Comparison of ENCODE assay signal across 8 mouse cellular contexts in genomic region chr5:148885821-148886609, GRCm38 (mm10). TPM values are rescaled to one million over a fixed set of nuclear protein-coding genes. Genes with fewer than 3 reads are reported as not detected.
DNase-seq lines count a peak whose midpoint lies in the region; ATAC-seq lines count a peak whose summit lies in the region.

No protein-coding gene starts in this region.

- peaks cover 10% of the 10 kb centered on the region for H3K4me1 ChIP-seq in hindbrain, embryonic 10.5 days (replicated peaks)
- peaks cover 4% of the 10 kb centered on the region; the same call in 1 of the 2 replicates for H3K4me1 ChIP-seq in liver, embryonic 11.5 days (replicated peaks; ENCODE audit: control insufficient read depth, insufficient read depth, low read length)

- peak overlapping the region; percentile 75 for H3K4me2 ChIP-seq in liver, embryonic 11.5 days

- H3K36me3 ChIP-seq in hindbrain, embryonic 10.5 days = peaks cover 62% of the 10 kb centered on the region
- H3K36me3 ChIP-seq in liver, embryonic 11.5 days (ENCODE audit: control insufficient read depth, insufficient read depth, low read length) = peaks cover 9% of the 10 kb centered on the region; the same call in 1 of the 2 replicates

- H3K27ac ChIP-seq in hindbrain, embryonic 10.5 days = peak overlapping the region; percentile 77
- no peak overlapping the region for H3K27ac ChIP-seq in liver, embryonic 11.5 days (ENCODE audit: low read depth, low read length)

- peak overlapping the region; percentile 68 for H3K9ac ChIP-seq in liver, embryonic 11.5 days (ENCODE audit: low read depth, low read length)

- peak overlapping the region; percentile 39 for H3K4me3 ChIP-seq in hindbrain, embryonic 10.5 days
- peak overlapping the region; percentile 44 for H3K4me3 ChIP-seq in liver, embryonic 11.5 days (ENCODE audit: low read depth, low read length)

- no peaks in the 10 kb centered on the region for H3K27me3 ChIP-seq in hindbrain, embryonic 10.5 days (ENCODE audit: insufficient read depth, poor library complexity, severe bottlenecking)
- no peaks in the 10 kb centered on the region for H3K27me3 ChIP-seq in liver, embryonic 11.5 days (replicated peaks; ENCODE audit: control insufficient read depth, insufficient read depth, low read length)

- DNase-seq in ES-CJ7 (ENCODE audit: low read depth, low spot score) = peak; percentile 97
- DNase-seq in c-Kit-negative CD71-positive TER-119-positive erythroid progenitor cells, embryonic 14.5 days (ENCODE audit: low read depth, low spot score) = peak; percentile 54
- peak; percentile 77 for DNase-seq in hindbrain, embryonic 10.5 days (ENCODE audit: low spot score)
- DNase-seq in liver, embryonic 11.5 days (ENCODE audit: low spot score) = peak; percentile 69
- peak; percentile 43 for DNase-seq in neural tube, embryonic 10.5 days (ENCODE audit: extremely low spot score, low spot score)
- no peak for DNase-seq in gastrocnemius, postnatal 25 days
- DNase-seq in layer of hippocampus, postnatal 14 days (ENCODE audit: low spot score in 2 of 2) = no peak

- peak; percentile 100 for ATAC-seq in liver, embryonic 11.5 days (replicated peaks; ENCODE audit: low FRiP score)
- no peak for ATAC-seq in inflammation-experienced regulatory T-cells, adult 6 months

- WGBS in hindbrain, embryonic 10.5 days = 31% methylated on average over 22 of the region's 22 CpGs
- 28% methylated on average over 22 of the region's 22 CpGs for WGBS in liver, embryonic 11.5 days

- peaks cover 5% of the 10 kb centered on the region; the same call in 1 of the 2 replicates for H3K9me3 ChIP-seq in hindbrain, embryonic 10.5 days
- no peaks in the 10 kb centered on the region for H3K9me3 ChIP-seq in liver, embryonic 11.5 days (ENCODE audit: control insufficient read depth, low read length)

RNA-seq across cellular contexts. Expression of gene Katnal1, which starts 43.1 kb away (rescaled TPM):
- 22.4 and 23.6 TPM in 2 replicates for polyA plus RNA-seq in hindbrain, embryonic 10.5 days (2016; fragmentation: Nextera tagmentation; extraction: Ambion mirVana)
- 18.9 and 19.5 TPM in 2 replicates for polyA plus RNA-seq in liver, embryonic 11.5 days (2014; fragmentation: Nextera tagmentation; extraction: Ambion mirVana)
- 1 to 10 TPM; 4.3 to 4.5 TPM for total RNA-seq in gastrocnemius, postnatal 25 days (2021)
- 10 to 100 TPM; 51.0 to 52.2 TPM for total RNA-seq in layer of hippocampus, postnatal 14 days (2021)
- 1 to 10 TPM; 2.1 to 3.7 (median 3.7) TPM for polyA plus RNA-seq in inflammation-experienced regulatory T-cells, adult 6 months (2017; shearing (Covaris generic))

Comparison
In these comparisons a context has a peak if more than half of its experiments do, and no peak if none do; other contexts are left out.
1. DNase-seq: peak in ES-CJ7 (single experiment), c-Kit-negative CD71-positive TER-119-positive erythroid progenitor cells, embryonic 14.5 days (single experiment), hindbrain, embryonic 10.5 days (single experiment), liver, embryonic 11.5 days (single experiment) and neural tube, embryonic 10.5 days (single experiment); none in gastrocnemius, postnatal 25 days (single experiment) and layer of hippocampus, postnatal 14 days (0 of 2).